Comparison of ENCODE assay signal across 26 mouse cellular contexts in genomic region chr17:5609875-5610552, GRCm38 (mm10).
DNase-seq lines count a peak whose midpoint lies in the region; ATAC-seq and TF ChIP-seq lines count a peak whose summit lies in the region.
"Had no signal": no experiment of that assay in that cellular context is flagged by ENCODE, and none has a peak within 500 bp of the region (broad histone marks: within the 10 kb centered on the region; RNA-seq: fewer than 3 reads in every experiment).

No protein-coding gene starts in this region.

- no peak for TF ChIP-seq CTCF in small intestine, adult 2 months (IDR thresholded peaks at IDR 0.05; ENCODE audit: extremely low read depth, insufficient read length, insufficient replicate concordance, low read depth, low read length)

- no peak overlapping the region for H3K27ac ChIP-seq in kidney, embryonic 15.5 days
- no peak overlapping the region for H3K27ac ChIP-seq in kidney, embryonic 16.5 days (ENCODE audit: low read length)
- no peak overlapping the region for H3K27ac ChIP-seq in intestine, embryonic 15.5 days
- H3K27ac ChIP-seq in small intestine, adult 2 months (ENCODE audit: insufficient read depth, low read depth, low read length) = peak overlapping the region; percentile 9; the same call in 1 of the 2 replicates
- H3K27ac ChIP-seq: gastrocnemius, adult 2 months; heart, embryonic 15.5 days; hindbrain, embryonic 14.5 days; midbrain, embryonic 12.5 days had no signal

- WGBS in kidney, embryonic 15.5 days = 86% methylated on average over 4 of the region's 4 CpGs
- WGBS in kidney, embryonic 16.5 days = 81% methylated on average over 4 of the region's 4 CpGs
- WGBS in intestine, embryonic 15.5 days = 73% methylated on average over 4 of the region's 4 CpGs
- WGBS in small intestine, adult 2 months = 52% methylated on average over 4 of the region's 4 CpGs

- H3K36me3 ChIP-seq in kidney, embryonic 15.5 days = no peaks in the 10 kb centered on the region
- no peaks in the 10 kb centered on the region for H3K36me3 ChIP-seq in kidney, embryonic 16.5 days (ENCODE audit: insufficient read depth, low read length)
- H3K36me3 ChIP-seq in intestine, embryonic 15.5 days = no peaks in the 10 kb centered on the region
- H3K36me3 ChIP-seq in small intestine, adult 2 months (ENCODE audit: control insufficient read depth, insufficient read depth, low read length) = no peaks in the 10 kb centered on the region
- H3K36me3 ChIP-seq: heart, embryonic 15.5 days; midbrain, embryonic 12.5 days had no signal

- no peak overlapping the region for H3K4me3 ChIP-seq in kidney, embryonic 15.5 days (replicated peaks)
- no peak overlapping the region for H3K4me3 ChIP-seq in kidney, embryonic 16.5 days (ENCODE audit: low read length)
- no peak overlapping the region for H3K4me3 ChIP-seq in intestine, embryonic 15.5 days (replicated peaks)
- H3K4me3 ChIP-seq in small intestine, adult 2 months (ENCODE audit: low read depth, low read length) = no peak overlapping the region
- H3K4me3 ChIP-seq: gastrocnemius, adult 2 months; heart, embryonic 15.5 days; midbrain, embryonic 12.5 days had no signal

- H3K27me3 ChIP-seq in kidney, embryonic 15.5 days = no peaks in the 10 kb centered on the region
- H3K27me3 ChIP-seq in kidney, embryonic 16.5 days (ENCODE audit: insufficient read depth, low read length) = no peaks in the 10 kb centered on the region
- H3K27me3 ChIP-seq in intestine, embryonic 15.5 days (replicated peaks) = no peaks in the 10 kb centered on the region
- H3K27me3 ChIP-seq in small intestine, adult 2 months (ENCODE audit: control insufficient read depth, insufficient read depth, low read length) = no peaks in the 10 kb centered on the region
- H3K27me3 ChIP-seq: CH12.LX; heart, embryonic 15.5 days; midbrain, embryonic 12.5 days had no signal

- DNase-seq in kidney, postnatal 36 days = peak; percentile 46 to 56
- no peak for DNase-seq in gastrocnemius, postnatal 25 days
- DNase-seq in cerebellum, postnatal 4 days (ENCODE audit: low spot score in 2 of 2) = no peak
- DNase-seq: adrenal gland, adult 8-10 months; B cell, adult 2 months; cerebellum, adult 11-12 months; cerebellum, postnatal 14 days; gastrocnemius, adult 2 months; heart, postnatal 4 days; layer of hippocampus, postnatal 36 days; lung, adult 2 months; lung, postnatal 14 days; retina, postnatal 1 day; right cerebral cortex, postnatal 25 days; thymus, postnatal 14 days had no signal

- H3K4me2 ChIP-seq in kidney, embryonic 15.5 days = no peak overlapping the region
- no peak overlapping the region for H3K4me2 ChIP-seq in kidney, embryonic 16.5 days (replicated peaks; ENCODE audit: low read depth, low read length)
- no peak overlapping the region for H3K4me2 ChIP-seq in intestine, embryonic 15.5 days (replicated peaks)
- H3K4me2 ChIP-seq: heart, embryonic 15.5 days; hindbrain, embryonic 14.5 days; midbrain, embryonic 12.5 days had no signal

- H3K9me3 ChIP-seq in kidney, embryonic 15.5 days (replicated peaks) = no peaks in the 10 kb centered on the region
- no peaks in the 10 kb centered on the region for H3K9me3 ChIP-seq in kidney, embryonic 16.5 days (ENCODE audit: low read length)
- no peaks in the 10 kb centered on the region for H3K9me3 ChIP-seq in intestine, embryonic 15.5 days
- H3K9me3 ChIP-seq: G1E; heart, embryonic 15.5 days; midbrain, embryonic 12.5 days had no signal

- no peak for TF ChIP-seq POLR2A in small intestine, adult 2 months (IDR thresholded peaks at IDR 0.05; ENCODE audit: low read depth, low read length)

- ATAC-seq in kidney, embryonic 15.5 days (replicated peaks; ENCODE audit: low FRiP score) = 0 out of 2 replicates have a peak, but pooled peaks have one; percentile 40
- no peak for ATAC-seq in kidney, embryonic 16.5 days (ENCODE audit: low FRiP score, low TSS enrichment)
- ATAC-seq in intestine, embryonic 15.5 days = peak; percentile 63; the same call in 1 of the 2 replicates
- ATAC-seq: forebrain, embryonic 14.5 days; inflammation-experienced regulatory T-cells, adult 6 months had no signal

- H3K9ac ChIP-seq in kidney, embryonic 15.5 days = no peak overlapping the region
- no peak overlapping the region for H3K9ac ChIP-seq in kidney, embryonic 16.5 days (replicated peaks; ENCODE audit: low read length)
- no peak overlapping the region for H3K9ac ChIP-seq in intestine, embryonic 15.5 days
- H3K9ac ChIP-seq: heart, embryonic 15.5 days; hindbrain, embryonic 14.5 days; midbrain, embryonic 12.5 days had no signal

- H3K4me1 ChIP-seq in kidney, embryonic 15.5 days = peaks cover 9% of the 10 kb centered on the region
- H3K4me1 ChIP-seq in kidney, embryonic 16.5 days (ENCODE audit: insufficient read depth, low read length) = peaks cover 7% of the 10 kb centered on the region
- H3K4me1 ChIP-seq in intestine, embryonic 15.5 days (replicated peaks) = 0 out of 2 replicates have a peak, but pooled peaks cover 4% of the 10 kb centered on the region
- peaks cover 10% of the 10 kb centered on the region; the same call in 1 of the 2 replicates for H3K4me1 ChIP-seq in small intestine, adult 2 months (ENCODE audit: control insufficient read depth, insufficient read depth, insufficient read length, low read length)
- H3K4me1 ChIP-seq: midbrain, embryonic 12.5 days had no signal

Comparison
In these comparisons a context has a peak if more than half of its experiments do, and no peak if none do; other contexts are left out.
1. DNase-seq: peak in kidney, postnatal 36 days (2 of 2); none in gastrocnemius, postnatal 25 days (single experiment) and cerebellum, postnatal 4 days (0 of 2).